Mouse (Mus musculus) neural tube, embryonic 11.5 days (tissue): Measurements from ENCODE around the gene Nfx1. TPM values are rescaled to one million over a fixed set of nuclear protein-coding genes. Genes with fewer than 3 reads are reported as not detected.

Experiments
- ATAC-seq: fragments of 200-750 bp; cut with Nextera tagmentation; 2 replicates; pipeline ENCODE4 v1.8.0; 2017; ENCODE audit warnings: moderate number of reproducible peaks, mild to moderate bottlenecking, moderate TSS enrichment, moderate library complexity; ENCODE audit not compliant: insufficient read depth, low FRiP score, low TSS enrichment
- DNase-seq: peaks from one replicate; pipeline ENCODE4 v3.0.0-alpha.2; 2015; ENCODE audit warnings: low spot score
- H3K27ac ChIP-seq: fragments of 300-500 bp; sonication (generic); 2 replicates; pipeline ENCODE4 v1.5.1; 2014; ENCODE audit warnings: low read depth, mild to moderate bottlenecking, low read length
- H3K27me3 ChIP-seq: fragments of 300-500 bp; sonication (generic); 2 replicates; pipeline ENCODE4 v1.6.1; 2014; ENCODE audit warnings: mild to moderate bottlenecking, low read length, mixed read lengths; ENCODE audit not compliant: control insufficient read depth, insufficient read depth
- H3K36me3 ChIP-seq: fragments of 300-500 bp; sonication (generic); 2 replicates; pipeline ENCODE4 v1.6.1; 2014; ENCODE audit warnings: mild to moderate bottlenecking, low read length, moderate library complexity, mixed read lengths; ENCODE audit not compliant: control insufficient read depth, insufficient read depth
- H3K4me1 ChIP-seq: fragments of 300-500 bp; sonication (generic); 2 replicates; pipeline ENCODE4 v1.6.1; 2014; ENCODE audit warnings: low read length, mixed read lengths; ENCODE audit not compliant: control insufficient read depth, insufficient read depth
- H3K4me2 ChIP-seq: fragments of 300-500 bp; sonication (generic); 2 replicates; pipeline ENCODE4 v1.6.1; 2014; ENCODE audit warnings: low read depth, mild to moderate bottlenecking, moderate library complexity
- H3K4me3 ChIP-seq: fragments of 300-500 bp; sonication (generic); 2 replicates; pipeline ENCODE4 v1.5.1; 2014; ENCODE audit warnings: low read depth, low read length
- H3K9ac ChIP-seq: fragments of 300-500 bp; sonication (generic); 2 replicates; pipeline ENCODE4 v1.6.1; 2014; ENCODE audit warnings: mild to moderate bottlenecking, low read length
- H3K9me3 ChIP-seq: fragments of 300-500 bp; sonication (generic); 2 replicates; pipeline ENCODE4 v1.6.1; 2016; ENCODE audit warnings: low read length; ENCODE audit not compliant: control insufficient read depth
- WGBS: fragments of 180-500 bp; shearing (Covaris S2); extraction: QIAGEN DNeasy Blood & Tissue Kit; methylation state at CpG from one replicate; pipeline ENCODE4 v1.1.7; 2014; 5-methylcytosine and 5-hydroxymethylcytosine counted together
- polyA plus RNA-seq: library from polyadenylated mRNA; unstranded; fragments of >200 nt; fragmentation: Nextera tagmentation; extraction: Ambion mirVana; gene quantifications from 2 replicates; pipeline ENCODE4 v1.2.1, GENCODE M21; 2014

Gene Nfx1
- polyA plus RNA-seq, 1 experiment from 2014 or later, result 91.5 TPM

DNA sequence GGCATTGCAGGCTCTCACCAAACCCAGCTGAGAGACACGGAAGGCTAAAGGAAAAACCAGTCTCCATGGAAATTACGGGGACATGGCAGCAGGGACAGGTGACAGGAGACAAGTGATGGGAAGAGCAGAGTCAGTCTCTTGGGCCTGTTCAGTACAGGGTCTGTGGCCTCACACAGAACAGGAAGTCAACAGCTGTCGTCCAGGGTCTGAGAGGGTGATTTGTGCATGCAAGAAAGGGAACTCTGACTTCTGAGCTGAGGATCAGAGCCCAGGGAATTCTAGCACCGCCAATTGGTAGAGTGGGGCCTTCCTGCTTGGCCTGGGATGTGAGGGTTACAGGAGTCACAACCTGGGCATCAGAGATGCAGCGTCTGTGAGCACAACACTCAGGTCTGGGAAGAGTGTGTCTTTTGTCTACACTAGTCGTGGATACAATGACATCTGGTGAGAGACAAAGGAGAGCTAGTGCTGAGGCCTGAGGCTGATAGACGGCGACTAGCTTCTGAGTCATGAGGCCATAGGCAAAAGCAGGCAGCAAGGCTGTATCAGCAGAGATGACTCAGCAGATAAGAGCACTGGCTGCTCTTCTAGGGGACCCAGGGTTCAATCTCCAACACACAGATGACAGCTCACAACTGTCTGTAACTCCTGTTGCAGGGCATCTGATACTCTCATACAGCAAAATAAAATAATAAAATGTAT, 55.5 kb downstream of the Nfx1 start:
- Histone ChIP-seq H3K4me3 (no peak overlapping the region), H3K4me2 (no peak overlapping the region), H3K9ac (no peak overlapping the region), H3K36me3 (peaks cover 2% of the 10 kb centered on the region; the same call in 1 of the 2 replicates), H3K27ac (no peak overlapping the region), H3K9me3 (no peaks in the 10 kb centered on the region), H3K4me1 (no peaks in the 10 kb centered on the region), H3K27me3 (no peaks in the 10 kb centered on the region)
- WGBS, result 62% methylated on average over 8 of the region's 8 CpGs
- DNase-seq (peak; percentile 19), ATAC-seq (no peak)

DNA sequence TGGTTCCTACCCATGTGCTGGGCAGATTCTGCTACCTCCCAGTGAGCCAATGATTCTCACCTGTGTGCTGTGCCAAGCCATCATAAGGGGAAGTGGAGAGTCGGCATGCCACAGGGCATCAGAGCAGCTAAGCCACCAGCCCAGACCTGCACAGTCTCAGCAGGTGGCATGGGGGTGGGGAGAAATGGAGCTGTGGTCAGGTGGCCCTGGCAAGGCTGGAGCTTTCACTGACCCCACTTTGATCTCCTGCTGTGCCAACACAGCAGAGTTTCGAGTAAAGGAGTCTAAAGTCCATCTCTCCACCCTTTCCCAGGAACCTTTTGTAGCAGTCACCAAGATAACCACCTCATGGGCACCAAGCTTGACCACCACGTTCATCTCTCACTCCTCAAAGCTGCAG, 57.2 kb downstream of the Nfx1 start:
- no peak overlapping the region for H3K27ac ChIP-seq
- no peak overlapping the region for H3K4me3 ChIP-seq
- no peaks in the 10 kb centered on the region for H3K4me1 ChIP-seq
- H3K27me3 ChIP-seq, result no peaks in the 10 kb centered on the region
- no peak overlapping the region for H3K9ac ChIP-seq
- ATAC-seq (no peak), DNase-seq (no peak)
- peaks cover 2% of the 10 kb centered on the region; the same call in 1 of the 2 replicates for H3K36me3 ChIP-seq
- 85% methylated on average over 3 of the region's 3 CpGs for WGBS
- no peak overlapping the region for H3K4me2 ChIP-seq
- no peaks in the 10 kb centered on the region for H3K9me3 ChIP-seq

DNA sequence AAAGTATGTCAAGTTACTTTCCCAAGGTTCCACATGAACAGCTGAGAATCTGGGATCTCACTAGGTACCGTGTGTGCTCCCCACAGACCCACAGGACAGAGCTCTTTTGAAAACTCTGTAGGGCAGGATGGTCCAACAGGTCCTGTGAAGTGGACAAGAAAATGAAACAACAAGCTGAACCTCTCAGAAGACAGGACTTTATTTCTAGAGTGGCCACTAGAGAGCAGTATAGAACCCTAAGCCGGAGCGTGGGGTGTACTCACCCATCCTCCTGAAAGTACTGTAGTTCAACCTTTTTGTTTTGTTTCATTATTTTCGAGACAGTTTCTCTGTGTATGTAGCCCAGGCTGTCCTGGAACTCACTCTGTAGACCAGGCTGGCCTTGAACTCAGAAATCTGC, 57.6 kb downstream of the Nfx1 start:
- H3K4me3 ChIP-seq, result no peak overlapping the region
- no peak for DNase-seq
- no peaks in the 10 kb centered on the region for H3K27me3 ChIP-seq
- 84% methylated on average over 4 of the region's 4 CpGs for WGBS
- no peak overlapping the region for H3K27ac ChIP-seq
- no peaks in the 10 kb centered on the region for H3K4me1 ChIP-seq
- no peak overlapping the region for H3K4me2 ChIP-seq
- no peaks in the 10 kb centered on the region; the same call in 1 of the 2 replicates for H3K36me3 ChIP-seq
- ATAC-seq, result no peak
- H3K9me3 ChIP-seq, result no peaks in the 10 kb centered on the region
- H3K9ac ChIP-seq, result no peak overlapping the region

DNA sequence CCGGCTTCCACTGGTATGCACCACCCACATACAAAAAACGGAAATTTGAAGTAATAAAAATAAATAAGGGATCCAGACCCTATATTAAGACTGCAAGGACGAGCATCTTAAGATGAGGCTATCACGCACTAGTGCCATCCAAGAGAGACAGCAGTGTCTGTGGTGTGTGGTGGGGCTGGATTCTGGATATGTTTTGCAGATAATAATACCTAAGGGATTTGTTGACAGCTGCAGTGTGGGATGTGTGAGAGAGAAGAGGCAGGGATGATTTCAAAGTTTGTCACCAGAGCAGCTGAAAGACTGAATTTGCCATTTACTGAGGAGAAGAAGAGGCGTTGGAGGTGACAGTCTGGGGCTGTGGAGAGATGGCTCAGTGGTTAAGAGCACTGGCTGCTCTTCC, 58.7 kb downstream of the Nfx1 start:
- Histone ChIP-seq H3K9ac (no peak overlapping the region), H3K27ac (no peak overlapping the region), H3K36me3 (no peaks in the 10 kb centered on the region), H3K9me3 (no peaks in the 10 kb centered on the region), H3K4me1 (no peaks in the 10 kb centered on the region), H3K27me3 (no peaks in the 10 kb centered on the region), H3K4me3 (no peak overlapping the region), H3K4me2 (no peak overlapping the region)
- WGBS, result 96% methylated on average over 5 of the region's 5 CpGs
- no peak for ATAC-seq
- DNase-seq, result no peak

DNA sequence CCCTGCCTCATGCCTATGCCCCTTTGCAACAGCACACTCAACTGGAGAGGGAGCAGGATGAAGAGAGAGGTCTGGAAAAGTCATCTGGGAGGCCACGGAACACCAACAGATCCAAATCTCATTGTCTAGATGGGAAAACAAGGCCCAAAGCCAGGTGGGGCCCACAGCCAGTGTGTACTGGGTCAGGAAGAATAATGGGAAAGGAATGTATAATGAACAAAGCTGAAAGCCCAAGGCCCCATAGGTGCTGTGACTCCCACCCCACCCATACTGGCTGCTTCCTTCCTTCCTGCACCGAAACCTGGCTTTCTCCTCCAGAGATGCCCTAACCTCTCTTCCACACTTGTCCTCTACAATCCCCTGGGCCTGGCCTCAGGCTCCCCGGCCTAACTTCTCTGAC, 60.5 kb downstream of the Nfx1 start:
- Histone ChIP-seq H3K9me3 (no peaks in the 10 kb centered on the region), H3K4me2 (no peak overlapping the region), H3K27ac (no peak overlapping the region), H3K4me1 (no peaks in the 10 kb centered on the region), H3K9ac (no peak overlapping the region), H3K4me3 (no peak overlapping the region), H3K27me3 (no peaks in the 10 kb centered on the region), H3K36me3 (no peaks in the 10 kb centered on the region)
- ATAC-seq (no peak), DNase-seq (no peak)
- 68% methylated on average over 3 of the region's 3 CpGs for WGBS

DNA sequence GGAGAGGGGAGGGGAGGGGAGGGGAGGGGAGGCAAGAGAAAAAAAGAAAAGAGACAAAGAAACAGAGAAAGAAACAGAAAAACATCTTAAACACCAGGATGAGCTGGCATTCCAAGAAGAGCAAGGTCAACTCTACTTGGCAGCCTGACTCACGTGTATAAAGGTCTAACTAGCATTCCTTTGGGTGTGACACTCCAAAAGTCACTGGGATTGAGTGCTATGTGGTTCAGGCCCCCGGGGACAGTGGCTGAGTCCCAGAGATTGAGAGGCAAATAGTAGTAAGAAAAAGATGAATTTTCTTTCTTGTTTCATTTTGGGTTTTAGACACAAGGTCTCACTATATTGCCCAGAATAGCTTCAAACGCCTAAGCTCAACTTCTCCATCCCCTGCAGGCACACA, 67.2 kb downstream of the Nfx1 start:
- no peak for ATAC-seq
- WGBS, result 69% methylated on average over 3 of the region's 3 CpGs
- DNase-seq, result no peak

DNA sequence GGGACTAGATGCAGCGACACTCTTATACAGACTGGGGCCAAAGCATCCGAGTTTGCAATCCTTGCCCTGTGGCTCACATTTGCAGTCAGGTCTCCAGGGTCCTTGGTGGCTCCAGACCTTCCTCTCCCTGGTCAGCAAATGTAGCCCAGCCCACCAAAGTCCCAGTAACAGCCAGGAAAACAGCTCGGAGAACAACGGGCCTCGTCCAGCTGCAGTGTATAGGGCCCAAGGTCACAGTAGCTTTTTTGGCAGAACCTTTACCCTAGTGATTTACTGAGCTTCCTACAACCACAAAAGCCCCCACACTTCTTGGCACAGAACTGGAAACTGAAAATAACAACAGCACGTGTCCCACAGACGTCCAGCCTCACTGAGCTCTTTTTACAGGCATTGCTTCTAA, 70.3 kb downstream of the Nfx1 start:
- Histone ChIP-seq H3K27ac (no peak overlapping the region), H3K36me3 (no peaks in the 10 kb centered on the region), H3K9ac (no peak overlapping the region), H3K4me1 (no peaks in the 10 kb centered on the region), H3K4me3 (no peak overlapping the region), H3K9me3 (no peaks in the 10 kb centered on the region), H3K27me3 (no peaks in the 10 kb centered on the region), H3K4me2 (no peak overlapping the region)
- WGBS, result 79% methylated on average over 7 of the region's 7 CpGs
- no peak for DNase-seq
- no peak for ATAC-seq

More for the DNA sequence above, 67.2 kb downstream of the Nfx1 start:
- no peaks in the 10 kb centered on the region for H3K9me3 ChIP-seq
- no peak overlapping the region for H3K9ac ChIP-seq
- no peak overlapping the region for H3K4me2 ChIP-seq
- no peak overlapping the region for H3K27ac ChIP-seq
- no peaks in the 10 kb centered on the region for H3K36me3 ChIP-seq
- no peaks in the 10 kb centered on the region for H3K27me3 ChIP-seq
- H3K4me1 ChIP-seq, result no peaks in the 10 kb centered on the region
- H3K4me3 ChIP-seq, result no peak overlapping the region

DNA sequence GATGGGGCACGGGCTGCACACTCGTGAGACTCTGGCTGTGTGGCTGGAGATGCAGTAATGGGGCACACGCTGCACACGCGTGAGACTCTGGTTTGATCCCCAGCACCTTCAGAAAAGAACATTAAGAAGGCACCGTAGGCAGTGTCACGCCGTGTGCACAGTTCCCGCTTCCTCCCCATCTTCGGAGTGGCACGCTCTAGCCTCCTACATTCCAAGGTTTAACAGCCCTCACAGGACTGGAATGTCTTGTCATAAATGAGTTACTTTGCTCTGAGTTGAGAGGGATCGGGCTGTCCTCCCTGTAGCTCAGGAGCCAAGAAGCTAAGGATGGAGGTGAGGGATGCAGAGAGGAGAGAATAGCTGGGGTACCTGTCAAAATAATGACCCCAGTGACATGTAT, 72.2 kb downstream of the Nfx1 start:
- Histone ChIP-seq H3K9me3 (no peaks in the 10 kb centered on the region), H3K4me1 (no peaks in the 10 kb centered on the region), H3K27me3 (no peaks in the 10 kb centered on the region), H3K4me2 (no peak overlapping the region), H3K27ac (no peak overlapping the region), H3K4me3 (no peak overlapping the region), H3K9ac (no peak overlapping the region), H3K36me3 (no peaks in the 10 kb centered on the region)
- WGBS, result 82% methylated on average over 12 of the region's 12 CpGs
- DNase-seq, result no peak
- ATAC-seq, result no peak

DNA sequence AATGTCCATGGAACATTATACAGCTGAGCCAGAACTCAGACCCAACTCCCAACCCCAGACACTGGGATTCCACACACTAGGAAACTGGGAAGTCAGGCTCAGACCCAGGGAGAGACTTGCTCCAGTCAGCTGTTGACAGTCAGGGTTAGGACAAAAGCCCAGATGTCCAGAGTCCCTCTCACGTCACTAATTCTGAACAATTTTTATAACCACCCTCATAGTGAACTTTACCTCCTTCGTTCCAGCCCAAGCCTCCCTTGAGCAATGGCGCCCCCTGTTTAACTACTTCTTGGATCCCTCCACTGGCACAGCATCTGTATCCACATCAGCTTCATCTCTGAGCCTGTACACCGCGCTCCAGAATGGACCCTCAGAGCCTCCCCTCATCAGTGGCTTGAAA, 73.3 kb downstream of the Nfx1 start:
- Histone ChIP-seq H3K4me1 (no peaks in the 10 kb centered on the region), H3K27me3 (no peaks in the 10 kb centered on the region), H3K9ac (no peak overlapping the region), H3K27ac (no peak overlapping the region), H3K4me3 (no peak overlapping the region), H3K36me3 (no peaks in the 10 kb centered on the region), H3K4me2 (no peak overlapping the region), H3K9me3 (no peaks in the 10 kb centered on the region)
- WGBS, result 85% methylated on average over 5 of the region's 5 CpGs
- ATAC-seq (no peak), DNase-seq (no peak)
